Mouse (Mus musculus): ENCODE measurements around the gene Slc29a1. TPM values are rescaled to one million over a fixed set of nuclear protein-coding genes. Genes with fewer than 3 reads are reported as not detected.

Gene Slc29a1
- polyA plus RNA-seq, 1 experiment, result 143 TPM

- TF ChIP-seq POLR2A (IDR thresholded peaks at IDR 0.05; ENCODE audit: control insufficient read depth, low read depth, low read length), result no peak
- TF ChIP-seq CTCF (IDR thresholded peaks at IDR 0.05; ENCODE audit: control insufficient read depth, insufficient read depth, insufficient replicate concordance, low read depth, low read length), result no peak
- Histone ChIP-seq H3K4me3 (ENCODE audit: control insufficient read depth, low read depth, low read length) (peak overlapping the region; percentile 44), H3K27ac (ENCODE audit: control insufficient read depth, insufficient read depth, low read depth, low read length) (peak overlapping the region; percentile 44), H3K4me1 (ENCODE audit: control insufficient read depth, insufficient read depth, low read length) (peaks cover 14% of the 10 kb centered on the region), H3K27me3 (ENCODE audit: control insufficient read depth, insufficient read depth, low read length) (no peaks in the 10 kb centered on the region), H3K36me3 (ENCODE audit: control insufficient read depth, insufficient read depth, low read length) (no peaks in the 10 kb centered on the region)
Measured at GRCm38 (mm10) chr17:45619386-45620256, 20.2 kb upstream of the Slc29a1 start.

DNA sequence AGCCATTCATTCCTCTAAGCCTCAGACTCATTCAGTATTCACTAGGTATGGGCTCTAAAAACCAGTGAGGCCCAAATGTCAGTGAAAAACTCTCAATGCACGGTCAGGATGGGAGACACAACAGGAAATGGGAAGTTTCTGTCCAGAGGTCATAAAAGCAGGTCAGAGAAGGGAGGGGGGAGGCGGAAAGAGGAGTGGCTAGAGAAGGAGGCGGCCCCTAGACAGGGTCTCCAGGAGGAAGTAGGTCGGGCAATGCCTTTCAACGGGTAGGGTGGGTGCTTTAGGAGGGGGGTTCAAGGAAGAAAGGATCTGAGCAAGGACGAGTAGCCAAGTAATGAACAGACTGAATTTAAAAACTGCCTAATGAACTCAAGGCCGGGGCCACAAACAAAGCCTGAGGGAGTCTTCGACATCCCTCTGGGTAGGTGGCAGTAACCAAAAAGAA lies 19.6 kb upstream of the Slc29a1 start:
- Histone ChIP-seq H3K27me3 (ENCODE audit: control insufficient read depth, insufficient read depth, low read length) (no peaks in the 10 kb centered on the region), H3K4me3 (ENCODE audit: control insufficient read depth, low read depth, low read length) (peak overlapping the region; percentile 44), H3K4me1 (ENCODE audit: control insufficient read depth, insufficient read depth, low read length) (peaks cover 14% of the 10 kb centered on the region), H3K27ac (ENCODE audit: control insufficient read depth, insufficient read depth, low read depth, low read length) (peak overlapping the region; percentile 44; the same call in 1 of the 2 replicates), H3K36me3 (ENCODE audit: control insufficient read depth, insufficient read depth, low read length) (no peaks in the 10 kb centered on the region)
- no peak for TF ChIP-seq POLR2A (IDR thresholded peaks at IDR 0.05; ENCODE audit: control insufficient read depth, low read depth, low read length)
- TF ChIP-seq CTCF (IDR thresholded peaks at IDR 0.05; ENCODE audit: control insufficient read depth, insufficient read depth, insufficient replicate concordance, low read depth, low read length), result no peak

- H3K27ac ChIP-seq (ENCODE audit: control insufficient read depth, insufficient read depth, low read depth, low read length), result no peak overlapping the region
- peaks cover 14% of the 10 kb centered on the region for H3K4me1 ChIP-seq (ENCODE audit: control insufficient read depth, insufficient read depth, low read length)
- TF ChIP-seq POLR2A (IDR thresholded peaks at IDR 0.05; ENCODE audit: control insufficient read depth, low read depth, low read length), result no peak
- no peaks in the 10 kb centered on the region for H3K27me3 ChIP-seq (ENCODE audit: control insufficient read depth, insufficient read depth, low read length)
- H3K4me3 ChIP-seq (ENCODE audit: control insufficient read depth, low read depth, low read length), result no peak overlapping the region
- no peaks in the 10 kb centered on the region for H3K36me3 ChIP-seq (ENCODE audit: control insufficient read depth, insufficient read depth, low read length)
Measured at GRCm38 (mm10) chr17:45617655-45618054, 18.2 kb upstream of the Slc29a1 start.

DNA sequence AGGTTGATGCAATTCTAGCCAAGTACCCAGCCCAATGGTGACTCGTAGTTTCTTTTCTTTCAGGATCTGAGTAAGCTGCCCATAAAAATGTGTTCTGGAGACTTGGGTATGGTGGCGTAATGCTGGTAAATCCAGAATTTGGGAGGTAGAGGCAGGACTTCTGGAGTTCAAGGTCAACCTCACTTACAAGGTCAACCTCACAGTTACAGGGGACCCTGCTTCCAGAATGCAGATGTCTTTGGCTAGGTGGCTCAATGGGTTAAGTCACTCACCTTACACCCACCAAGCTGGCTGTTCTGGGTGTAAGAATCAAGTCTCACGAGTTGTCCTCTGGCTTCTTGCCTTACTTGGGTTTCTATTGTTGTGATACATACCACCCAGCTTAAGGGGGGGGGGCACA lies 17.3 kb upstream of the Slc29a1 start:
- TF ChIP-seq POLR2A (IDR thresholded peaks at IDR 0.05; ENCODE audit: control insufficient read depth, low read depth, low read length) (no peak), CTCF (IDR thresholded peaks at IDR 0.05; ENCODE audit: control insufficient read depth, insufficient read depth, insufficient replicate concordance, low read depth, low read length) (no peak)
- H3K27me3 ChIP-seq (ENCODE audit: control insufficient read depth, insufficient read depth, low read length), result no peaks in the 10 kb centered on the region
- peaks cover 14% of the 10 kb centered on the region for H3K4me1 ChIP-seq (ENCODE audit: control insufficient read depth, insufficient read depth, low read length)
- H3K36me3 ChIP-seq (ENCODE audit: control insufficient read depth, insufficient read depth, low read length), result no peaks in the 10 kb centered on the region
- H3K4me3 ChIP-seq (ENCODE audit: control insufficient read depth, low read depth, low read length), result no peak overlapping the region
- H3K27ac ChIP-seq (ENCODE audit: control insufficient read depth, insufficient read depth, low read depth, low read length), result no peak overlapping the region

GRCm38 (mm10) chr17:45616046-45616650 lies 16.7 kb upstream of the Slc29a1 start:
- peaks cover 14% of the 10 kb centered on the region for H3K4me1 ChIP-seq (ENCODE audit: control insufficient read depth, insufficient read depth, low read length)
- TF ChIP-seq CTCF (IDR thresholded peaks at IDR 0.05; ENCODE audit: control insufficient read depth, insufficient read depth, insufficient replicate concordance, low read depth, low read length) (no peak), POLR2A (IDR thresholded peaks at IDR 0.05; ENCODE audit: control insufficient read depth, low read depth, low read length) (no peak)
- H3K27me3 ChIP-seq (ENCODE audit: control insufficient read depth, insufficient read depth, low read length), result no peaks in the 10 kb centered on the region
- H3K36me3 ChIP-seq (ENCODE audit: control insufficient read depth, insufficient read depth, low read length), result no peaks in the 10 kb centered on the region
- no peak overlapping the region for H3K27ac ChIP-seq (ENCODE audit: control insufficient read depth, insufficient read depth, low read depth, low read length)
- no peak overlapping the region for H3K4me3 ChIP-seq (ENCODE audit: control insufficient read depth, low read depth, low read length)

- no peak for TF ChIP-seq CTCF (IDR thresholded peaks at IDR 0.05; ENCODE audit: control insufficient read depth, insufficient read depth, insufficient replicate concordance, low read depth, low read length)
- no peak for TF ChIP-seq POLR2A (IDR thresholded peaks at IDR 0.05; ENCODE audit: control insufficient read depth, low read depth, low read length)
- no peak overlapping the region for H3K27ac ChIP-seq (ENCODE audit: control insufficient read depth, insufficient read depth, low read depth, low read length)
Measured at GRCm38 (mm10) chr17:45612921-45613320, 13.5 kb upstream of the Slc29a1 start.

GRCm38 (mm10) chr17:45612008-45612407 lies 12.6 kb upstream of the Slc29a1 start:
- no peak overlapping the region for H3K4me3 ChIP-seq (ENCODE audit: control insufficient read depth, low read depth, low read length)
- H3K36me3 ChIP-seq (ENCODE audit: control insufficient read depth, insufficient read depth, low read length), result no peaks in the 10 kb centered on the region
- H3K27me3 ChIP-seq (ENCODE audit: control insufficient read depth, insufficient read depth, low read length), result no peaks in the 10 kb centered on the region
- no peaks in the 10 kb centered on the region for H3K4me1 ChIP-seq (ENCODE audit: control insufficient read depth, insufficient read depth, low read length)
- H3K27ac ChIP-seq (ENCODE audit: control insufficient read depth, insufficient read depth, low read depth, low read length), result no peak overlapping the region
- TF ChIP-seq CTCF (IDR thresholded peaks at IDR 0.05; ENCODE audit: control insufficient read depth, insufficient read depth, insufficient replicate concordance, low read depth, low read length) (no peak), POLR2A (IDR thresholded peaks at IDR 0.05; ENCODE audit: control insufficient read depth, low read depth, low read length) (no peak)

More at GRCm38 (mm10) chr17:45612921-45613320, 13.5 kb upstream of the Slc29a1 start:
- Histone ChIP-seq H3K4me1 (ENCODE audit: control insufficient read depth, insufficient read depth, low read length) (peaks cover under 1% of the 10 kb centered on the region; the same call in 1 of the 2 replicates), H3K36me3 (ENCODE audit: control insufficient read depth, insufficient read depth, low read length) (no peaks in the 10 kb centered on the region), H3K27me3 (ENCODE audit: control insufficient read depth, insufficient read depth, low read length) (no peaks in the 10 kb centered on the region), H3K4me3 (ENCODE audit: control insufficient read depth, low read depth, low read length) (no peak overlapping the region)

All from testis, adult 2 months (tissue).